Comparison of ENCODE assay signal across 26 mouse cellular contexts in the genomic region with DNA sequence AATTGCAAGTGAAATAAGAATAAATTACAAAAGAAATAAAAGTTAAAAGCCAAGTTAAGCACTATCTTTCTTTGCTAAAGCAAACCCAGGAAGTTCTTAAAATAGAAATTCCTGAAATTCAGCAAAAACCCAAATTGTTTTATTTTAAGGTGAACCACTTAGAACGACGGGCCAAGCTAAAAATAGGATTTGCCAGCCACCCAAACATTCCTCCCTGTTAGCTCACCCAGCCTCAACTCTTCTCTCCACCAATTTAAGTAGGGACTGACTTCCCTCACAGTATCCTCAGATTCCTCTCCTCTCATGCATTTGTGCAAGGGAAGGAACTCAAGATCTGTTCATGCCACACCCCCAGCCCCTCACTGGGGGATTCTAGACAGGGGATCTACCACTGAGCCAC. TPM values are rescaled to one million over a fixed set of nuclear protein-coding genes. Genes with fewer than 3 reads are reported as not detected.
DNase-seq lines count a peak whose midpoint lies in the region; ATAC-seq and TF ChIP-seq lines count a peak whose summit lies in the region.
"Had no signal": no experiment of that assay in that cellular context is flagged by ENCODE, and none has a peak within 500 bp of the region (broad histone marks: within the 10 kb centered on the region; RNA-seq: fewer than 3 reads in every experiment).

No protein-coding gene starts in this region.

- H3K27ac ChIP-seq in heart, embryonic 11.5 days (ENCODE audit: low read depth, low read length) = no peak overlapping the region
- H3K27ac ChIP-seq: embryonic facial prominence, embryonic 13.5 days; embryonic facial prominence, embryonic 15.5 days; forebrain, embryonic 13.5 days; forebrain, embryonic 15.5 days had no signal

- H3K4me1 ChIP-seq in heart, embryonic 11.5 days (ENCODE audit: control insufficient read depth, insufficient read depth, low read length) = peaks cover 1% of the 10 kb centered on the region

- no peak overlapping the region for H3K4me3 ChIP-seq in heart, embryonic 11.5 days (ENCODE audit: low read depth, low read length)
- H3K4me3 ChIP-seq in myocyte = no peak overlapping the region
- H3K4me3 ChIP-seq: embryonic facial prominence, embryonic 13.5 days; embryonic facial prominence, embryonic 15.5 days; forebrain, embryonic 13.5 days; forebrain, embryonic 15.5 days had no signal

- no peak overlapping the region for H3K9ac ChIP-seq in heart, embryonic 11.5 days (ENCODE audit: low read depth, low read length)
- H3K9ac ChIP-seq: embryonic facial prominence, embryonic 13.5 days; embryonic facial prominence, embryonic 15.5 days; forebrain, embryonic 13.5 days; forebrain, embryonic 15.5 days; forebrain, postnatal 0 days had no signal

- H3K27me3 ChIP-seq in heart, embryonic 11.5 days (ENCODE audit: control insufficient read depth, insufficient read depth, low read length) = peaks cover 2% of the 10 kb centered on the region; the same call in 1 of the 2 replicates
- no peaks in the 10 kb centered on the region for H3K27me3 ChIP-seq in myocyte (ENCODE audit: control insufficient read depth, insufficient read depth, insufficient read length)
- H3K27me3 ChIP-seq: CH12.LX; embryonic facial prominence, embryonic 13.5 days; embryonic facial prominence, embryonic 15.5 days; forebrain, embryonic 13.5 days; forebrain, embryonic 15.5 days had no signal

- WGBS in heart, embryonic 11.5 days (ENCODE audit: insufficient replicate concordance) = 16% methylated on average over 2 of the region's 2 CpGs

- no peaks in the 10 kb centered on the region for H3K79me2 ChIP-seq in myocyte (ENCODE audit: control insufficient read depth, insufficient read depth)

- no peak overlapping the region for H3K4me2 ChIP-seq in heart, embryonic 11.5 days
- peak overlapping the region; percentile 42 for H3K4me2 ChIP-seq in myocyte (ENCODE audit: low read depth)
- H3K4me2 ChIP-seq: embryonic facial prominence, embryonic 13.5 days; embryonic facial prominence, embryonic 15.5 days; forebrain, embryonic 13.5 days; forebrain, embryonic 15.5 days had no signal

- ATAC-seq in heart, embryonic 11.5 days (replicated peaks; ENCODE audit: insufficient number of reproducible peaks, low FRiP score, low TSS enrichment) = no peak
- ATAC-seq: activated CD4-positive, CD25-positive, alpha-beta regulatory T cell, adult 4 months; CD4-positive, CD25-positive, alpha-beta regulatory T cell, adult 4 months; forebrain, embryonic 13.5 days; forebrain, embryonic 15.5 days; forebrain, postnatal 0 days had no signal

- H3ac ChIP-seq in myocyte (ENCODE audit: control insufficient read depth, insufficient read length) = no peak overlapping the region

- no peak for TF ChIP-seq POLR2A in myocyte (IDR thresholded peaks at IDR 0.05; ENCODE audit: insufficient read length, low read depth)

- H3K36me3 ChIP-seq in heart, embryonic 11.5 days (ENCODE audit: control insufficient read depth, insufficient read depth, low read length) = no peaks in the 10 kb centered on the region
- H3K36me3 ChIP-seq in myocyte (ENCODE audit: control insufficient read depth, insufficient read depth) = no peaks in the 10 kb centered on the region
- H3K36me3 ChIP-seq: embryonic facial prominence, embryonic 13.5 days; embryonic facial prominence, embryonic 15.5 days; forebrain, embryonic 15.5 days had no signal

- no peaks in the 10 kb centered on the region for H3K9me3 ChIP-seq in heart, embryonic 11.5 days (replicated peaks; ENCODE audit: control insufficient read depth, low read length)
- H3K9me3 ChIP-seq: embryonic facial prominence, embryonic 13.5 days; embryonic facial prominence, embryonic 15.5 days; forebrain, embryonic 13.5 days; forebrain, embryonic 15.5 days; G1E had no signal

- DNase-seq in heart, adult 11 months = peak; percentile 41
- peak; percentile 59 for DNase-seq in NIH3T3 (ENCODE audit: low read depth)
- peak; percentile 61 for DNase-seq in brain, adult 2 months (ENCODE audit: low read depth, low spot score)
- DNase-seq in urinary bladder, postnatal 36 days (ENCODE audit: low spot score in 2 of 2) = no peak
- DNase-seq in right cerebral cortex, postnatal 10 days (ENCODE audit: low spot score in 2 of 2) = no peak
- no peak for DNase-seq in kidney, adult 11 months
- DNase-seq: adrenal gland, adult 8-10 months; adrenal gland, postnatal 14 days; adrenal gland, postnatal 36 days; B cell, adult 2 months; cerebellum, adult 11 months; cerebellum, adult 2 months; cerebellum, postnatal 14 days; cerebellum, postnatal 36 days; embryo, embryonic 11 days; forebrain, postnatal 0 days had no signal

TF ChIP-seq in myocyte, 11 proteins besides CTCF, POLR2A, EP300 and RAD21:
- TF ChIP-seq E2F4 (IDR thresholded peaks at IDR 0.05; ENCODE audit: insufficient read depth) = no peak

RNA-seq across cellular contexts. Expression of a gene that starts 5.9 kb away (rescaled TPM):
- 1.7 and 3.1 TPM in 2 replicates for polyA plus RNA-seq in heart, embryonic 11.5 days (2014; fragmentation: Nextera tagmentation; extraction: Ambion mirVana)
- 1.7 TPM for polyA plus RNA-seq in myocyte (2012; fragmentation: generic; extraction: Trizol)

RNA-seq across cellular contexts. Expression of a gene that starts 8.8 kb away (rescaled TPM):
- polyA plus RNA-seq in heart, embryonic 11.5 days (2014; fragmentation: Nextera tagmentation; extraction: Ambion mirVana) = 3.0 and 3.6 TPM in 2 replicates
- polyA plus RNA-seq in myocyte (2012; fragmentation: generic; extraction: Trizol) = 39.4 TPM

RNA-seq across cellular contexts. Expression of a gene that starts 29.5 kb away (rescaled TPM):
- not detected in 2 replicates for polyA plus RNA-seq in heart, embryonic 11.5 days (2014; fragmentation: Nextera tagmentation; extraction: Ambion mirVana)
- polyA plus RNA-seq in myocyte (2012; fragmentation: generic; extraction: Trizol) = 0.20 TPM
- polyA plus RNA-seq: activated CD4-positive, CD25-positive, alpha-beta regulatory T cell, adult 4 months; CD4-positive, CD25-positive, alpha-beta regulatory T cell, adult 4 months; G1E had no signal

RNA-seq across cellular contexts. Expression of a gene that starts 48.0 kb away (rescaled TPM):
- 21.8 and 22.5 TPM in 2 replicates for polyA plus RNA-seq in heart, embryonic 11.5 days (2014; fragmentation: Nextera tagmentation; extraction: Ambion mirVana)
- polyA plus RNA-seq in myocyte (2012; fragmentation: generic; extraction: Trizol) = 2.0 TPM

Comparison
In these comparisons a context has a peak if more than half of its experiments do, and no peak if none do; other contexts are left out.
1. DNase-seq: peak in heart, adult 11 months (single experiment), NIH3T3 (single experiment) and brain, adult 2 months (single experiment); none in urinary bladder, postnatal 36 days (0 of 2), right cerebral cortex, postnatal 10 days (0 of 2) and kidney, adult 11 months (single experiment).